Mouse (Mus musculus) erythroblast, embryonic 14.5 days (primary cell): ENCODE results near the gene Efna1.

Experiments used
- GATA1 ChIP-seq: IDR thresholded peaks from 2 replicates; pipeline ENCODE4 v1.6.1; 2012; ENCODE audit warnings: low read length, inconsistent platforms, mixed read lengths
- TAL1 ChIP-seq: IDR thresholded peaks from 3 replicates; pipeline ENCODE4 v1.6.1; 2012; ENCODE audit warnings: low read length, inconsistent platforms, mixed read lengths

- TF ChIP-seq TAL1 (no peak), GATA1 (no peak)
Observed at GRCm38 (mm10) chr3:89247466-89247865, 33.5 kb downstream of the Efna1 start.
